Mouse (Mus musculus) ES-Bruce4 (cell line): ENCODE measurements around the gene Sh2d1b1.

Experiments
- CTCF ChIP-seq: IDR thresholded peaks from one replicate; pipeline ENCODE4 v1.8.1; 2011; ENCODE audit warnings: low read depth, low read length
- EP300 ChIP-seq: IDR thresholded peaks from 2 replicates; pipeline ENCODE4 v1.6.1; 2011; ENCODE audit warnings: low read depth, low read length; ENCODE audit not compliant: insufficient read depth
- POLR2A ChIP-seq: IDR thresholded peaks from one replicate; pipeline ENCODE4 v1.8.1; 2011; ENCODE audit warnings: low read length; ENCODE audit not compliant: insufficient read depth

GRCm38 (mm10) chr1:170299496-170299895 is 22.4 kb downstream of the Sh2d1b1 start:
- TF ChIP-seq POLR2A (no peak), CTCF (no peak), EP300 (no peak)
